Mouse (Mus musculus) layer of hippocampus, adult 18-20 months (tissue): Measurements from ENCODE around the gene Miga1. TPM values are rescaled to one million over a fixed set of nuclear protein-coding genes. Genes with fewer than 3 reads are reported as not detected.
"Not testable (repeated sequence)": the region's sequence is repeated elsewhere in the genome, so short reads cannot be mapped to it uniquely, and the experiment has no call there.

Source experiments
- DNase-seq, 2 experiments: peaks; one replicate each; pipeline ENCODE4 v3.0.0; 2022; ENCODE audit warnings: low spot score in 2 of 2
- total RNA-seq, 2 experiments: library from RNA; stranded (reverse); gene quantifications; 2 replicates each; pipeline ENCODE4 v1.2.3; 2021

The Miga1 gene
- total RNA-seq, 2 experiments from 2014 or later: 73.9 to 74.1 TPM

DNA sequence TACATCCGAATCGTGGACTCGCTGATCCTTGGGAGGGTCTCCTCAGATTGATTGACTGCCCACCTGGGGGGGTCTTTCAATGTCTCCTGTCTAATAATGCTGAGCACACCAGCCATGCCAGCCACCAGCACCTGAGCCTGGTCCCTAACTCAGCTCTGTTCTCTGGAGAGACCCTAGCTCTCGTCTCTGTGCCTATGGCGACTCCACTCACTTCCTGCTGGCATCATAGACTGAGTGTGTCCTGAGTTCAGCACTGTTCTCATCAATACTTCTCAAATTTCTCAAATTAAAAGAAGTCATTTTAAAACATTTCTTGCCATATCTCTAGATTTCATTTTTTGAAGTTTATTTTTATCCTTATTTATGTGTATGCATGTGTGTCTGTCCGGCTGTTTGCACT, 8.1 kb downstream of the Miga1 start:
- DNase-seq: no peak

DNA sequence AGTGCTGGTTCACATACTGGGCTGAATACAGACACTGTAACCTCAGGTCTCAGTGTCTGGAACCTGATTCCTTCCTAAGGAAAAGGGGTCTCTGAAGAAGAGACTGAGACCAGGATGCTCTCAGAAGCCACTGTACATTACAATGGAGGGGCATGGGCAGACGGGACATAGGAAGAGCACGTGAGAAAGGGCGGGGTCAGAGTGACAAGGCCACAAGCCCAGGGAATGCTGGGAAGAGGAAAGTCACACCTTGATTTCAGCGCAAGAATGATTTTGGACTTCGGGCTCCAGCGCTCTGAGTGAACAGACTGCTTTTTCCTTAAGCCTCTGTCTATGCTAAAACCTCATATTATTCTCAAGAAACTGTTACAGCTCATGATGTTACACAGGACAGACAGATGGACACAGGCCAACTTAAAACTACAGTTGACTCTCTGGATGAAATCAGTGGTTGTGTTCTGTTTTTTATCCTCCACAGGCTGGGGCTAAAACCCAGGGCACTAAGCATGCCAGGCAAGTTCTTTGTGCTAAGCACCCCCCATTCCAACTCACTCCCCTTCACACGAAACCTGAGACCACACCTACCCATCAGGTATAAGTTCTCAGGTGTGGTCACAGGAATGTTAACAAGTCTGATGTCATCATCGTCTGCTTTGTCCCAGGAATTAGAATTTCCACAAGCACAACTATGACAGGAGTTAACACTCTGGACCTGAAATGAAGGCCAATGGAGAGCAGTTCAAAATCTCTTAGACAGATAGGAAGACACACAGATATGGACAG, 18.3 kb downstream of the Miga1 start:
- no peak for DNase-seq

DNA sequence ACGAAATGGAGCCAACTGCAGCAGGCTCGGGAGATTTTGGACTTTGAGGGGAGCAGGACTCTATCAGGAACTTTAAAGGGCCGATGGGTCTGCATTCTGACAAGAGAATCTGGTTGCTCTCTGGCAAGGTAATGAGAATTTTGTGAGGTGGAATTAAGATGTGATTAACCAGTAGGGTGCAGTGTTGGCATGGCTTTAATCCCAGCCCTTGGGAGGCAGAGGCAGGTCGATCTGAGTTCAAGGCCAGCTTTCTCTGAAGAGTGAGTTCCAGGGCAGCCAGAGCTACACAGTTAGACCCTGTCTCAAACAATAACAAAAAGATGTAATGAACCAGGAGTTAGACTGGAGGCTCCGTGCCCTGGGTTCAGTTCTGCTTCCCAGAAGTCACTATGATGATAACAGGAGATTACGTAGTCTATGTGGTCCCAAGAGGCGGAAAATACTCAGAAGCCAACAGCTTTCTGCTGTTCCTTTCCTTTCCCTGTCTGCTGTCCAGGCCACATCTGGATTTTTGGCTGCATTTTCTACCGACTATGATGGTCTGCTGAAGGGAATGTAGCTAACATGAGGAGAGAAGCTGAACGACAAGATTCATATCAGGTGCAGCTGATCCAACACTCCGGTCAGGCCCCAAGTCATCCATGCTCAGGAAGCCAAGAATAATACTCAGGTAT, 19.1 kb downstream of the Miga1 start:
- DNase-seq: no peak

DNA sequence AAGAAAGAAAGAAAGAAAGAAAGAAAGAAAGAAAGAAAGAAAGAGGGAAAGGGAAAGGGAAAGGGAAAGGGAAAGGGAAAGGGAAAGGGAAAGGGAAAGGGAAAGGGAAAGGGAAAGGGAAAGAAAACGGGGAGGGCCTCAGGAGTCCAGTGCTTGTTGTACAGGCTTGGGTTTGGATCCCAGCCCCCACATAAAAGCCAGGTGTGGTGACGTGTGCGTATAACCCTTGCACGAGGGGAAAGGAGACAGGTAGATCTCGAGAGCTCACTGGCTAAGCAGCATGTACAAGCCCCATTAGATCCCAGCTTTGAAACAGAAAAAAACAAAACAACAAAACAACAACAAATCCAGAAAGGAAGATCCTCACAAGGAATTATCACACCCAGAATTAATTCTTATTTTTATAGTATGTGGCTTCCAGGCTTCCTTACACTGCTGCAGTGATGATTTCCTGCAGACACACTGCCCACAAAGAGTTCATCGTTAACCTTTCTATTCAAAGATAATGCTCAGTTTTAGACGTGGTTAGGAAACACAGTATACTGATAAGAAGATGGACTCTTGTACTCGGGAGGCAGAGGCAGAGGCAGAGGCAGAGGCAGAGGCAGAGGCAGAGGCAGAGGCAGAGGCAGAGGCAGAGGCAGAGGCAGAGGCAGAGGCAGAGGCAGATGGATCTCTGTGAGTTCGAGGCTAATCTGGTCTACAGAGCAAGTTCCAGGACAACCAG, 23.6 kb downstream of the Miga1 start:
- DNase-seq: not testable (repeated sequence)

DNA sequence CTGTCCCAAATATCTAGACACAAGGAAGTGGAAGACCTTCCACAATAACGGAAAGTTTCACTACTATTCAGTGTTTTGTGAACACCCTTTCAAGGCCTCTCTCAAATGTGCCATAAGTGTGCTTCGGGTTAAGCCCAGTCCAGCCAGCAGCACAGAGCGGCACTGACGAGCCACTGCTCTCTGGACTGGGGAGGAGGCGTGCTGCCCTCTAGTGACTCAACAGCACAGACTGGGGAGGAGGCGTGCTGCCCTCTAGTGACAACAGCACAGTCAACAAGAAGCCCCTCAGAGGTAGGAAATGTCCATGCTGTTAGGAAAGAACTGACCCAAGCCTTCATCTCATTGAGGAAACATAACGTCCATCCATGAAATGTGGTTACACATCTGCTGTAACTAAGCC, 24.6 kb downstream of the Miga1 start:
- peak; percentile 29 to 78 for DNase-seq

DNA sequence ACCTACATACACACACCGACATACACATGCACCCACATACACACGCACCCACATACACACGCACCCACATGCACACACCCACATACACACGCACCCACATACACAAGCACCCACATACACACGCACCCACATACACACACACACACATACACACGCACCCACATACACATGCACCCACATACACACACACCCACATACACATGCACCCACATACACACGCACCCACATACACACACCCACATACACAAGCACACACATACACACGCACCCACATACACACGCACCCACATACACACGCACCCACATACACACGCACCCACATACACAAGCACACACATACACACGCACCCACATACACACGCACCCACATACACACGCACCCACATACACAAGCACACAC, 25.5 kb downstream of the Miga1 start:
- not testable (repeated sequence) for DNase-seq

DNA sequence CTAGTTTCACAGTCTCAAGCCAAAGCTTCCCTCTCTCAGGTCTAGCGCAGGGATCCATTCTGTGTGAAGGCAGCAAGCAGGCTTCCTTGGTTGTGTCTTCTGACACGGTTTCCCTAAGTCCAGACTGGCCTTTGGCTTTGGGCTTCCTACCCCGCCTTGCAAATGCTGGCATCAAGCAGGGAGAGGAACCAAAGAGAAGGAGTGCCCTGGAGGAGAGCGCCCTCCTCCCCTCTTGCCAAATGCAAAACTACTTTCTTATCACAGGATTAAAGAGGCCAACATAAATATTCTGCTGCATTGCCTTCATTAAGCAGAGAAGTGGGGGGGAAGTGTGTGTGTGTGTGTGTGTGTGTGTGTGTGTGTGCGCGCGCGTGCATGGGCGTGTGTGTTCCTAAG, 31.0 kb downstream of the Miga1 start:
- no peak for DNase-seq

DNA sequence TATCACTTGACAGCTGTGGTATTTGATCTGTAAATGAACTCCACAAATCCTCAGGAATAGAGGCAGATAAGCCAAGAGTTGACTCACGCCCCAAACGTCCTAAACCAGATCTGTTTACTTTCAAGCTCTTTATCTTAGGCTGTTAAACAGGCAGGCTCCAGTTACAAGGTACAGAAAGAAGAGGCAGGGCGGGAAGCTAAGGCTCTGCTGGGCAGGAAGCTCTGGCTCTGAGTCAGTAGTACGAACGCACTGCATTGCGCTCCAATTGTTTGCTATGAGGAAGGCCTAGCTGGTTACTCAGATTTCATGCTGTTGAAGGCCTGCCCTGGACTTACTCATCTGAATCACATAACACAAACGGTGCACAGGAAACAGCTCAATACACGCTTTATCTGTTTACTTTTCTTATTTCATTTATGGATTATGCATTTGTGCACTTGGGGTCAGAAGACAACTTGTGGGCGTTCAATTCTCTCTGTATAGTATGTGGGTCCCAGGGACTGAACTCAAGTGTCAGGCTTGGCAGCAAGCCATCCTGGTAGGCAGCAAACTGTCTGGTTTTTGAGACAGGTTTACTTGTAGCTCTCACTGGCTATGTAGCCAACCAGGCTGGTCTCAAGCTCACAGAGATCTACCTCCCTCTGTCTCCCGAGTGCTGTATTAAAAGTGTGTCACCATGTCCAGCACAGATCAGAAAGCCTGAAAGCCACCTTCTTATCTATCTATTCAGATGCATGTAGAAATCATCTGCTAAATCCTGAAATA, 31.5 kb downstream of the Miga1 start:
- no peak for DNase-seq

DNA sequence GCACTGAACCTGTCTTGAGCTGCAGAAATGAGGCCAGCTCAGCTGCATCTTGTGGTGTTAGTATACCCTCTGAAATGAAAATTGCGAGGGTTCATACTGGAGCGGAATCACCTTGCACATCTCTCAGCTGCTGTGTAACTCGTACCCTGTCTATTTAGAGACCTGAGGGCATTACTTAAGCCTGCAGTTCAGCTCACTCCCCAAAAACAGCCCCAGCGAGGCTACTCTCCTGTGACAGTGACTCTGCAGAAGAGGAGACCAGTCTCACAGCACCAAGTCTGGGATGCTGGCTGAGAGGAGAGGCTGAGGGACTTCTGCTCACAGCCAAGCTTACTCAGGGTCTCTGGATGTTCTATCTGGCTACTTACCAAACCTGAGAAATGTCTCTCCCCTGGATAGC, 34.2 kb downstream of the Miga1 start:
- no peak for DNase-seq

DNA sequence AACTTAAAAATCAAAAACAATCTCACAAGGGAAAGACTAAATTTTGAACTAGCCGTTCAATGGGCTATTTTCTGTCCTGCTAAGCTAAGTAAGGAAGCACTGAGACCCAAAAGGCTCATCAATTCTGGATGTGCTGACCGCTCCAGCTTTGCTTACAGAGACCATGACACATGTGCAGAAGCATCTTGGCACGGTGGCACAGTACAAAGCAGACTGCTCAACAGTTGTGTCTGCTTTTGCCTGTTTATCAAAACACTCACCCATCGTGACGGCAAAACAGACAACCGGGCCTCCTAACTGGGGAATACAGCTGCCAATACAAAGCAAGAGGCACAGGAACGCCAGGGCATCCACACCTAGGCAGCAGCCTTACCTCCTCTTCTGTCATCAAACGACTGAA, 35.1 kb downstream of the Miga1 start:
- no peak for DNase-seq

DNA sequence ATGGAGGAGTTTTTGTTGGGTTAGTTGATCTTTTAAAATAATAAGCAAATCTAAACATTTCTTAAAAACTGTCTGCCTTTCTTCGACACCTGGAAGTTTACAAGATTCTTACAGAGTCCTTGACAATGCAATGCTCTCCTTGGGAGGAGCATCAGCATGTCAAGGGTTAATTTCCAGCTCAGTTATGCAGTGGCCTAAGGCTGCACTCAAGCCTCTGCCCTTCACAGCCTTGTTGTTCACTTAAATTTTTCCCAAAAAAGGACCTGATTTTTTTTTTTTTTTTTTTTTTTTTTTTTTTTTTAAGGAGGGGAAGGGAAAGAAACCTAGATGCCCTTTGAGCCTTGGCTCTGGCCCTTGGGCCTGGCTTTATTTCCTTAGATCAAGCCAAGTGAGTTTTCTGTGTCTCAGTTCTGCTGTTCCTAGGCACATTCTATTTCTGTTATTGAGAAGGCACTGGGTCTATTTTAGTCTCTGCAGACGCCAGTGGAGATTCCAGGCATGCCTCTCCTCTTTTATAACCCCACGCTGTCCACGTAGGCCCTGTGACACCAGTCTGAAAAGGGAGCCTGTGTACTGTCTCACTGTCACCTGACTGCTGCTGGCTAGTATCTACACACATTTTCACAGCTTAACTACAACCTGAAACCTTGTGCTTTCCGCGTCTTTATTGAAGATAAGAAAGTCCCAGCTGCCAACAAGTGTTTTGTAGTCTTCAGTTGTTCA, 36.0 kb downstream of the Miga1 start:
- no peak for DNase-seq

DNA sequence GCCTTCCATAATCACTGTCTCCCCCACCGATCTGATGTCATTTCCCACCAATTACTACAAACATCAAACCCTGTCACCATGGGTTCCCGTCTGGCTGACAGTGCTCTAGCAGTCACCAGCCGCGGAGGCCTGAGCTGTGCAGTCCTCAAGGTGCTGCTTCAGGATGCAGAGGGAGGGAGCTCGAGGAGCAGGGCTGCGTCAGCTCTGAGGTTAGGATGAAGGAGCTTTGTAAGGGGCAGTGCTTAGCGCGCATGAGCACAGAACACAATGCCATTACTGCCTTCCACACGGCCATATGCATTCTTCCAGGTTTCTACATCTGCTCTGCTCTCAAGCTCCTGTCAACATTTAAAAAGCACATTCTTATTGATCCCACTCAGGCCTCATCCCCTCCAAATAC, 37.2 kb downstream of the Miga1 start:
- no peak for DNase-seq

DNA sequence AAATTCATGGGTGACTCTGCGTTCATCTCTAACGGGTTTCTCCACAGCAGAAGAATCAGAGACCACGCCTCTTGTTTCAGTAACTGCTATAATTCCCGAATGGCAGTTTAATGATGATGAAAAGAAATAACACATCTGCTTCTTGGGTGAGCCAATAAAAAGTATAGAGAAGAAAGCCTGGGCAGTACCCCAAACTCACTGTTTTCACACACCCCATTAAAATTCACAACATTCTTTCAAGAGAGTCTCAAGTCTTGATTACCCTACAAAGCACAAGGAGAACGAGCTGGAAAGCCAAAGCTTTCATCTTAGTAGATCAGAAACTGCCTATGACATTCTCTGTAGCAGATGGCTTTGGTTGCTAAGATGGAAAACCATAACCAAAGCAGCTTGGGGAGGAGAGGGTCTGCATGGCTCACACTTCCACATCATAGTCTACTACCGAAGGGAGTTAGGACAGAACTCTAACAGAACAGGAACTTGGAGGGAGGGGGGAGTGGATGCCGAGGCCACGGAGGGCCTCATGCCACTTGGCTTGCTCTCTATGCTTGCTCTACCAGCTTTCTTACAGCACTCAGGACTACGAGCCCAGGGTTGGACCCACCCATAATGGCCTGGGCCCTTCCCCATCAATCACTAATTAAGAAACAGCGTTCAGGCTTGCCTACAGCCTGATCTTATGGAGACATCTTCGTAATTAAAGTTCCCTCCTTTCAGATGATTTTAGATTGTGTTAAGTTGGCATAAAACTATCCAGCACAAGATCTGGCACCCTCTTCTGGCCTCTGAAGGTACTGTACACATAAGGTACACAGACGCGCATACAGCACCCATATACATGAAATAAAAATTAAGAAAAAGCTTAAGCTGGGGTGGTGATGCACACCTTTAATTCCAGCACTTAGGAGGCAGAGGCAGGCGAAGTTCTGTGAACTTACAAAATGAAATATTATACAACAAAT, 39.5 kb downstream of the Miga1 start:
- DNase-seq: no peak

DNA sequence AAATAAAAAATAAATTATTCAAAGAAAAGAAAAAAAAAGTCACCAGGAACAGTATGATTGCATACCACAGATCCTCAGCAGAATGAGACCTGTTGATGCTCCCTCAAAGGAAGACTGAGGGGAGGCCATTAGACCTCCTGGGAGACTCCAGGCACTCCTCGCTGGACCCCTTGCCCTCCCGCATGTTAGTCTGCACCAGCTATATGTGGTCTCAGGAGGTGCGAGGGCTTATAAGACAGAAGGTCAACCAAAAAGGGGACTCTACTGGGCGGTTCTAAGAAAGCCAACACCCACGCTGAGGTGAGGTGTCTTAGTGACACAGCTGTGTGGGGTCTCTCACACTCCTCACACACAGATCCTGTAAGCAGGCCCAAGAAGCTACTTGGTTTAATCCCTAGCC, 44.3 kb downstream of the Miga1 start:
- DNase-seq: no peak

DNA sequence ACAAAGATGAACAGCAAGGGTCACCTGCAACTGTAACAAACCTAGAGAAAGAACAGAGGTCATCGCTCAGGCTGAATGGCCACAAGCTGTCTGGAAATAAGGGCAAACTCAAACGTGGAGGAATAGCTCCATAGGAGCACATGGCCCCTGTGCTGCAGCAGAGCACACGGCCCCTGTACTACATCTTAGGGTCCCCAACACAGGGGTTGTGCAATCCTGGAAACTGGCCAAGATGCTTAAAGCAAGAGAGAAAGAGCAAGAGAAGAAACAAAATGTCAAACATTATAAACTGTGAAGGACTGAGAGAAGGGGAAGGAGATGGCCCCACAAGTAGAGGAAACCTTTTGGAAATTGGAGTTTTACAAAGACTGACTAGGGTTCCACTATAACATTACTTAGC, 45.8 kb downstream of the Miga1 start:
- DNase-seq: no peak

DNA sequence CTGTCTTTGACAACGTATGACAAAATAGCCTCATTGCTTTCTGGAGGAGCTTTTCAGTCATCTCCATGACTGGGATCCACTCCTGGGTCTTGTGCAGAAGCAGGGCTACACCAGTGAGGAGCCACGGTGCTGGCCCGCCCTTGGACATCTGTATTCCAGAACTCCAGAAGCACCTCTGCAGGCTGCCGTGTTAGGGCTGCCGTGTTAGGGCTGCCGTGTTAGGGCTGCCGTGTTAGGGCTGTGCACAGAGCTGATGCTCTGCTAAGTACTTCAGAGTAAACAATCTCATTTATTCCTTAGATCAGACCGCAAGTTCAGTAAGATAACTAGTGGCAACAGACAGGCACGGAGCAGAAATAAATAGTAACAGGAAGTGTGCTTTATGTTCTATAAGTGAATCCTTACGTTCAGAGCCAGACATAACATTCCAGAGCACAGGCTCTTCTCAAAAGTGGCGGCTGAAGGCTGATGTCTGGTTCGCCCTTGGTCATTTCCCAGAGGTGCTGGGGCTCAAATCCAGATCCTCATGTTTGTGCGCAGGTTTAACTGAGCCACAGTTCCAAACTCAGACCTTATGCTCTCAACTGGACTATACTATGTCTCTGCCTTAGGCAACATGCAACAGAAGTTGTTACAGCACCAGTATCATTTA, 46.6 kb downstream of the Miga1 start:
- no peak for DNase-seq

DNA sequence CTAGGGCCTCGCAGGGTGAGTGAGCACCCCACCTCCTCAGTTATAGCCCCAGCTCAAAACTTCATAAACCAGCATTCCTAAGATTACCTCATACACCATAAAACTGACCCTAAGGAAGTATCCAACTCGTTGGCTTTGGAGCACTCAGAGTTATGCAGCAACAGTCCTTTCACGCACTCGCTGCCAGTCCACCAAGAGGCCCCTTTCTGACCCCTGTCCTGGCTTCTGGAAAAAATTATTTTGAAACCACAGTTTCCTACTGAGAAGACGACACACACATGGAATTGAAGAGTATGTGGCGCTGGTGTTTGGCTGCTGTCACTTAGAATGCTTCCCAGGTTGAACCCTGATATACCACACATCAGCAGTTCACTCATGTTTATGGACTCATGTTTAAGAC, 48.3 kb downstream of the Miga1 start:
- no peak for DNase-seq

DNA sequence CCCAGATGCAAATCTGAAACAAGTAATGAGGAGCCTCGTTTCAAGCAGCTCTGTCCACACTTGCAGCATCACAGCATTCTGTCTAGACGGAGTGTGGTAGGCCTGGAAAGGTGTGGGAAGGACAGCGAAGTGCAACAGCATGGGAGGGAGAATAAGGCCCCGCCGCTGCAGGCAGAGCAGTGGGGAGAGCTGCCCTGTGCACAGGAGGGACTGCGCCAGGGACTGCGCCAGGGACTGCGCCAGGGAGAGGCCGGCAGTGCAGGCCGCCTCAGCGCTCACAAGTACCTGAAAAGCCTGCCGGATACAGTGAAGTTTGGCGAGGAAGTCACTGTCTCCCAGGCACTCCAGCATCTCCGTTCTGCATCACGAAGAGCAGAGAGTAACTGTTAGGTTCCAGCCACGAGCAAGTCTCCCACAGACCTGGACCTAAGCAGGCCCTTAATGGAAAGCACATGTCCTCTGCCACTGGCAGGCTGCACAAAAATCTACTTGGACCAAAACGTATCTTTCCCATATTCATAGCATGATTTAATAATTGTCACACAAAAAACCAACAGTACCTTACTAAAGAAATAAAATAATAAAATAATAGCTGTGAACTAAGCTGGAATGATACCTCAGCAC, 49.9 kb downstream of the Miga1 start:
- no peak for DNase-seq

DNA sequence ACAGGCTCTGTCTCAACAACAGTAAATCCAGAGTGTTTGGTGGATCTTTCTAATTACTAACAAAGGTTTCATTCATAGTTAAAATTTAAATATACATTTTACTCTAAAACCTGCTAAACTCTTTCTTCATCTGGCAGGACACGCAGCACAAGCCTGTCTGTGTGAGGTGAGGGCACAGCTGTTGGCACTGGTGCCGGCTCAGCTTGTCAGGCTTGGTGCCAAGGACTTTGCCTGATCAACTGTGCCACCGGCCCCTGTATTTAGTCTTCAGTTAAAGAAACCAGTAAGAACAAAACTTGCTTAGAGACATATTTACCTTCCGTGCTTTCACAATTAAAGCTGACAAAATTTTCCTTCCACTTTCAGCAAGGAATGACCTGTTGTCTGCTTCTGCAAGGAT, 51.5 kb downstream of the Miga1 start:
- no peak for DNase-seq
